Mouse (Mus musculus) ES-Bruce4 (cell line): ENCODE results near the gene Ankrd2. TPM values are rescaled to one million over a fixed set of nuclear protein-coding genes. Genes with fewer than 3 reads are reported as not detected.

Experiments used
- H3K27ac ChIP-seq: 2 replicates; pipeline ENCODE4 v1.5.1; 2012; ENCODE audit warnings: low read length, inconsistent platforms; ENCODE audit not compliant: insufficient read depth
- H3K27me3 ChIP-seq: 2 replicates; pipeline ENCODE4 v1.6.1; 2012; ENCODE audit warnings: mild to moderate bottlenecking, low read length, inconsistent platforms; ENCODE audit not compliant: control insufficient read depth, poor library complexity, insufficient read depth, severe bottlenecking
- H3K36me3 ChIP-seq: 2 replicates; pipeline ENCODE4 v1.6.1; 2012; ENCODE audit warnings: inconsistent platforms, mild to moderate bottlenecking, low read length, moderate library complexity; ENCODE audit not compliant: control insufficient read depth, poor library complexity, insufficient read depth, severe bottlenecking
- H3K4me1 ChIP-seq: one replicate; pipeline ENCODE4 v1.8.1; 2011; ENCODE audit warnings: low read length; ENCODE audit not compliant: control insufficient read depth, insufficient read depth
- H3K4me3 ChIP-seq: 2 replicates; pipeline ENCODE4 v1.5.1; 2011; ENCODE audit warnings: low read depth, mild to moderate bottlenecking, low read length
- H3K9ac ChIP-seq: 2 replicates; pipeline ENCODE4 v1.6.1; 2012; ENCODE audit warnings: low read depth, mild to moderate bottlenecking, inconsistent platforms; ENCODE audit not compliant: poor library complexity, severe bottlenecking
- H3K9me3 ChIP-seq: replicated peaks from 2 replicates; pipeline ENCODE4 v1.6.1; 2012; ENCODE audit warnings: mild to moderate bottlenecking, low read length, inconsistent platforms; ENCODE audit not compliant: control insufficient read depth, poor library complexity, insufficient read depth, severe bottlenecking
- CTCF ChIP-seq: IDR thresholded peaks from one replicate; pipeline ENCODE4 v1.8.1; 2011; ENCODE audit warnings: low read depth, low read length
- EP300 ChIP-seq: IDR thresholded peaks from 2 replicates; pipeline ENCODE4 v1.6.1; 2011; ENCODE audit warnings: low read depth, low read length; ENCODE audit not compliant: insufficient read depth
- POLR2A ChIP-seq: IDR thresholded peaks from one replicate; pipeline ENCODE4 v1.8.1; 2011; ENCODE audit warnings: low read length; ENCODE audit not compliant: insufficient read depth
- polyA plus RNA-seq: library from polyadenylated mRNA; stranded (reverse); fragments of >200 nt; gene quantifications from 2 replicates; pipeline ENCODE4 v1.2.4, GENCODE M21; 2011; ENCODE audit warnings: low read depth; ENCODE audit not compliant: missing spikeins, insufficient read depth, insufficient read length

The Ankrd2 gene
- polyA plus RNA-seq, 1 experiment: not detected

DNA sequence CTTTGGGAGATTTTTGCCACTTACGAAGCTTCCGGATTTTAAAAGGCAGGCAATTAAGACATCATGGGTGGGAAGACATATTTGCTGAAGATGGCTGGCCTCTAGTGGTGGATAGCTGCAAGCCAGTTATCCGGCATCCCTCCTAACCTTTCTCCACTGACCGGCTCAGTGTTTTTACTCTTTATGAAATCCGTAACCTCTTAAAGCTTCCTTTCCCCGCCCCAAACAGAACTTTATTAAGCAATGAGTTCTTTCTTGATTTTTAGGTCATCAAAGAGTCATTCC is 33.4 kb downstream of the Ankrd2 start:
- Histone ChIP-seq H3K4me1 (no peaks in the 10 kb centered on the region), H3K9me3 (no peaks in the 10 kb centered on the region), H3K9ac (no peak overlapping the region), H3K27ac (no peak overlapping the region), H3K36me3 (no peaks in the 10 kb centered on the region), H3K27me3 (no peaks in the 10 kb centered on the region), H3K4me3 (no peak overlapping the region)
- no peak for TF ChIP-seq EP300
- peak; percentile 20 for TF ChIP-seq CTCF
- no peak for TF ChIP-seq POLR2A

DNA sequence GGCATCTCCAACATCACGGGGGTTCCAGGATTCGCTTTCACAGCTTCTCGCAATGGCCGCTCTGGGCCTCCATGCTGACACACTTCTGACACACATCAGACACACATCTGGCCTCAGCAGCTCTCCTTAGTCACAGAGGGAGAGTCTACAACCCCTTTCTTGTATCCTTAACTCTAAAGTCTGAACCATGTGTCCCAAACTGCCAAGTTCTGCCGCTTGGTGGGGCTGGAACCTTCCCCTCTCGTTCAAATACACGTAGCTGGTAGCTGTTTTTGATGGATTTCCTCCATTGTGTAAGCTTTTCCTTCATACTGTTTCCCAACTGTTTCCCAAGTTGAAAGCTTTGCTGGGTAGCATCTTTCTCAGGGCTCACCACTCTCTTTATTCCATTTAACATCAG is 35.4 kb downstream of the Ankrd2 start:
- Histone ChIP-seq H3K9ac (no peak overlapping the region), H3K27ac (no peak overlapping the region), H3K36me3 (no peaks in the 10 kb centered on the region), H3K4me3 (no peak overlapping the region), H3K9me3 (no peaks in the 10 kb centered on the region), H3K4me1 (no peaks in the 10 kb centered on the region), H3K27me3 (no peaks in the 10 kb centered on the region)
- TF ChIP-seq EP300: no peak
- peak; percentile 38 for TF ChIP-seq CTCF

DNA sequence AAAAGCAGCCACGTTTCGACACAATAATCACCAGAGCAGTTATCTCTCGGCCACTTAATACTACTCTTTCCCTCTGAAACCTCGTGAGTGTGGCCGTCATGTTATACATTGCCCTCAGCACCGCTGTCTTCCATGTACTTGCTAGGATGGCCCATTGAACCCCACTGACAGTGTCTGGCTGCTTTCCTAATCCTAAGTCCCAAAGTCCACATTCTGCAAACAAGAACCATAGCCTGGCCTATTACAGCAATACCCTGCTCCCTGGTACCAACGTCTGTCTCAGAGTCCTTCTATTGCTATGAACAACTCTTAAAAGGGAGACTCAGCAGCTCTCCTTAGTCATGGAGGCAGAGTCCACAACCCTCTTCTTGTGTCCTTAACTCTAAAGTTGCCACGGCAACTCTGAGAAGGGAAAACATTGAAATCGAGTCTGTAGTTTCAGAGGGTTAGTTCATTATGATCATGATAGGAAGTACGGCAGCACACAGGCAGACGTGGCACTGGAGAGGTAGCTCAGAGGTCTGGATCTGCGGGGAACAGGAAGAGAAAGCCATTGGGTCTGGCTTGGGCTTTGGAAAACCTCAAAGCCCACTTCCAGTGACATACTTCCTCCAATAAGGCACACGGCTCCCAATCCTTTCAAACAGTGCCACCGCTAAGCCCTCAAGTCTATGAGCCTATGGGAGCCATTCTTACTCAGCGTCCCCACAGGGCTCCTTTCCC is 36.2 kb downstream of the Ankrd2 start:
- Histone ChIP-seq H3K27ac (no peak overlapping the region), H3K4me3 (no peak overlapping the region)
- TF ChIP-seq POLR2A: no peak
- no peak for TF ChIP-seq EP300

DNA sequence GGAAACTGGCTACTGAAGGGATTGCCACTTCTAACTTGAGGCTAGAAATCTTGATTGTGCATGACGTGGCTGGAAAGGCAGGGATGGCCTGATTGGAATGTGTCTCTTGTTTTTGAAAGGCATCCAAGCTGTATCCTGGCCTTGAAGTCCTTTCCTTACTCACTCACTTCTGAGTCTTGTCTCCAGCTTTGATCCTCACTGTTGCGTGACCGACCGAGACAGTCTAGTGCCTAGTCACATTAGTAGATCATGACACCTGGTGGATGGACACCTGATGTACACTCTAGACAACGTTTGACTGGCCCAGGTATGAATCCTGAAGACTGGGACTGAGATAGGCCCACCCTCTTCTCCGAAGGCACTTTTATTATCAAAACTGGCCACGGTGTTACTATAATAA is 37.0 kb downstream of the Ankrd2 start:
- Histone ChIP-seq H3K4me3 (no peak overlapping the region), H3K36me3 (no peaks in the 10 kb centered on the region), H3K9me3 (no peaks in the 10 kb centered on the region), H3K27ac (no peak overlapping the region), H3K9ac (no peak overlapping the region), H3K27me3 (no peaks in the 10 kb centered on the region), H3K4me1 (no peaks in the 10 kb centered on the region)
- TF ChIP-seq EP300: no peak
- no peak for TF ChIP-seq POLR2A
- no peak for TF ChIP-seq CTCF

More for the DNA sequence above, 36.2 kb downstream of the Ankrd2 start:
- Histone ChIP-seq H3K4me1 (no peaks in the 10 kb centered on the region), H3K27me3 (no peaks in the 10 kb centered on the region), H3K9me3 (no peaks in the 10 kb centered on the region), H3K9ac (no peak overlapping the region), H3K36me3 (no peaks in the 10 kb centered on the region)

DNA sequence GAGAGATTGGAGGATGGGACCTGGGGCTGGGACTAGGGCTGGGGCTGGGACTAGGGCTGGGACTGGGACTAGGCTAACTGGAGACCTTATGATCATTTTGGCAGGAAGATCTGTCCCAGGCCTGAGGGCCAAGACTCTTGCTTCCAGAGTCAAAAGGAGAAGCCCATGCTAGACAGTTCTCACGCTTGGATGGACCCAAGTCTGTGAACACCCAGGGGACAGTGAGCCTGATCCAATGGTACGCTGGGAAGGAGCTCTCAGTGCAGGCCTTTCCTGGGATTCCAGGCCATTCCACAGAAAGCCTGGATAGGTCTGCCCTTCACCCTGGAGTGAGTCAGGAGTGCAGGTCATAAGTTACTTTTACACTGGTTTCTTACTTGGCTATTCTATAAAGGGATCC is 39.3 kb downstream of the Ankrd2 start:
- Histone ChIP-seq H3K27me3 (no peaks in the 10 kb centered on the region), H3K4me3 (no peak overlapping the region), H3K4me1 (no peaks in the 10 kb centered on the region), H3K9ac (no peak overlapping the region), H3K9me3 (no peaks in the 10 kb centered on the region), H3K27ac (no peak overlapping the region), H3K36me3 (no peaks in the 10 kb centered on the region)
- TF ChIP-seq POLR2A: no peak
- no peak for TF ChIP-seq CTCF
- TF ChIP-seq EP300: no peak

DNA sequence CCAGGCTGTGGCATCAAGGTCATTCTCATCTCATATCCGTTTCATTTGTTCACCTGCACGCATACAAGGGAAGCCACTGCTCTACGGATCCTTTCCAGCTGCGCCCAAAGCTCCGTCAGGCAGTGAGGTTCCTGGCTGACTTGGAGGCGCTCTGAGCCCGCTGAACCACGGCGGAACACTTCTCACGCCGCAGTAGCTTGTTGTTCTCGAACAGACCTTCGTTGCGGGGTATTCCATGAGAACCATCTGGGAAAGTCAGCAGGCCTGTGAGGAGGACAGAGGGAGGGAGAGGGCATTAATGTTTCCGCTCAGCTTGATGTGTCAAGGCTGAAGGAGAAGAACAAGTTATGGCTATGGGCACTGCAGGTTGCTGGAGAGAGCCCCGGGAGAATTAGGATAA is 40.2 kb downstream of the Ankrd2 start:
- Histone ChIP-seq H3K27me3 (no peaks in the 10 kb centered on the region), H3K9me3 (no peaks in the 10 kb centered on the region), H3K36me3 (no peaks in the 10 kb centered on the region), H3K27ac (no peak overlapping the region), H3K4me3 (peak overlapping the region; percentile 49), H3K4me1 (no peaks in the 10 kb centered on the region), H3K9ac (no peak overlapping the region)
- TF ChIP-seq POLR2A (no peak), EP300 (no peak), CTCF (no peak)
